Mouse (Mus musculus) adrenal gland, postnatal 4 days (tissue): Measurements from ENCODE around the gene Oip5. TPM values are rescaled to one million over a fixed set of nuclear protein-coding genes. Genes with fewer than 3 reads are reported as not detected.
"Not testable (repeated sequence)": the region's sequence is repeated elsewhere in the genome, so short reads cannot be mapped to it uniquely, and the experiment has no call there.

Experiments
- DNase-seq, 2 experiments: peaks; one replicate each; pipeline ENCODE4 v3.0.0; 2021 to 2022; ENCODE audit warnings: low spot score in 2 of 2, mixed read lengths in 2 of 2
- long read RNA-seq, 2 experiments: library from polyadenylated mRNA; stranded (forward); transcript quantifications; one replicate each; pipeline ENCODE4 v2.0.0; 2021
- total RNA-seq, 2 experiments: library from RNA; stranded (reverse); gene quantifications; 2 replicates each; pipeline ENCODE4 v1.2.3; 2021

The Oip5 gene
- total RNA-seq = 10 to 100 TPM; 10.5 to 10.7 TPM
- long read RNA-seq, experiment 1, transcript Oip5-202 (6 exons, 1,082 nt) = major isoform, 15 of 18 reads
- long read RNA-seq, experiment 1, partial matches to known transcripts = 0 of 18 reads
- long read RNA-seq, experiment 1, other reads (novel, unspliced or antisense) = 3 of 18 reads
- long read RNA-seq, experiment 2, transcript Oip5-202 (6 exons, 1,082 nt) = major isoform, 9 of 10 reads
- long read RNA-seq, experiment 2, partial matches to known transcripts = 0 of 10 reads
- long read RNA-seq, experiment 2, other reads (novel, unspliced or antisense) = 1 of 10 reads

DNA sequence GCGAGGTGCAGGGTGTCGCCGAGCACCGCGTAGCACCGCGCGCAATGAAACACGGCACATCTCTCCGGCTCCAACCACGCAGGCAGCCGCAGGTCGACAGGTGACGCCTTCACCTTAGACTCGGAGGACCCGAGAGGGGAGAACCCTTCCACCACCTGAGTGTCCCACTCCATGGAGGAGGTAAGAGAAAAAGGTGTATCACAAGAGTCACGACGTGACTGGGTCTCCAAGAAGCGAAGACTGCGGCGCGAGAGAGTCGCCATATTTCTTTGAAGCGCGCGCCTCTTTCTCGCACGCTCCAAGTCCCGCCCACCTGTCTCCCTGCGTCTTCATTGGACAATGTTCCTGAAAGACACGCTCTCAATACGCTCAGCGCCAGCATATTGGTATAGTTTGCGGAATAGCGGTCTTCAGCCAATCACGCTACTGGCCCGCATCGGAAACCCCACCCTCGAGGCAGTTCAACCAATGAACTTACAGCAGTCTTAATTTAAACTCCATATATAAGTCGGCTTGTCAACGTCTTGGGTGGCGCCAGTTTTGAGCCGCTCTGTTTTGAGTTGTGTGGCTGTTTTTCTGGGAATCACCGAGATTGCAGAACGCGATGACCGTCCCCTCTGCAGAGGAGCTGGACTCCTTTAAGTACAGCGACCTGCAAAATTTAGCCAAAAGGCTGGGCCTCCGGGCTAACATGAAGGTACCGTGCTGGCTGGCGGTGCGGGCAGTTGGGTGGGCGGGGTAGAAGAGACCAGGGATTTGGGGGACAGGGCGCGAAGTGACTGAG is at the start of gene Oip5, which contains the start of gene Nusap1:
Gene Oip5, minus strand, starts transcription at position 271 of the 784 bp plus-strand sequence.
Gene Nusap1, plus strand, starts transcription at position 100 of the 784 bp plus-strand sequence.
- peak; percentile 78 to 87 for DNase-seq

DNA sequence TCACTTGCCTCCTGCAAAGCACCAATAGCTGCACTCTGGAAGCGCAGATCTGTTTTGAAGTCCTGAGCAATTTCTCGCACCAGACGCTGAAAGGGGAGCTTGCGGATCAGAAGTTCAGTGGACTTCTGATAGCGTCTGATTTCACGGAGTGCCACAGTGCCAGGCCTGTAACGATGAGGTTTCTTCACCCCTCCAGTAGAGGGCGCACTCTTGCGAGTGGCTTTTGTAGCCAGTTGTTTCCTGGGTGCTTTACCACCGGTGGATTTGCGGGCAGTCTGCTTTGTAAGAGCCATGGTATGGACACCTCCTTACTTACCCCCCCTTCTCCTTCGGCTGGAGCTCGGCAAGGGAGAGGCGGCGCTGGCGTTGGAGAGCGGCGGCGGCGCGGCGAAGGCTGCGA is 47.5 kb upstream of the Oip5 start:
- not testable (repeated sequence) for DNase-seq

DNA sequence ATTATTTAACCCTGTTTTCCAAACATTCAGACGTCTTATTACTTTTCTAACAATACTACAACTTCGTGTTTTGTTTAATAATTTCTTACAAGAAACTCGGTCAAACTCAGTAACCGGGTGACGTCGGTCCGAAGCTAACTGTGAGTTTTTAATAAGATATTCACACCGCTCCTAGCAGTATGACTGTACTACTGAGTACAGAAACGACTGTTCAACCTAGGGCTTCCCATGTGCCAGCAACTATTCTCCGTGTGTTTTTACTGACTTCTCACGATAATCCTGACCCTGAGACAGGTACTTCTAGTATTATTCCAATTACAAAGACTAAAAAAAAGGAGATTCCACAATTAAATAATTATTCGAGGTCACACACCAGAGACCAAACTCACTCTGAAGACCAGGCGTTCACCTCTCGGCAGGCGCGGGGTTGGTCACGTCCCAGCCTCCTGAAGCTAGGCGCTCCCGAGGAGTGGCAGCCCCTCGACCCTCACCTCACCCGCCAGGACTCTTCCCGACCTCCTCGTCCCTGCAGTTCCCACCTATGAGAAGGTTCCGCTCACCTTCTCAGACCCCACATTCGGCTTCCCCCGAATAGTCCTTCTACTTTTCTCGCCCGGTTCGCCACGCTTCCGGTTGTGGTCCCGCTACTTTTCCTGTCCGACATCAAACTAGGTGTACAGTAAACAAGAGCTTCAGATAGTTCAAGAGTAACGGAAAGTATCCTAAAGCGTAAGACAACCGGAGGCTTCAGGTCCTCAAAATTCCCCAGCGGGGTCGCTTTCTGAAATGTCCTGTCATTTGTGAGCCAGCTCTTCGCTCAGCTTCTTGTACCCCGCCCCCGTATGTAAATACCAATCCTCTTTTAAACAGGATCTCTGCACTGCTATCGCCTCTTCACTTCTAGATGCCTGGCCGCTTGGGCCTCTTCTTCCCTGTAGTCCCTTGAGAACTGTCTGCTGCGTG is 44.2 kb upstream of the Oip5 start, which contains the start of gene Ndufaf1:
Gene Ndufaf1, minus strand, starts transcription at position 608 of the 963 bp plus-strand sequence.
- DNase-seq = peak; percentile 57 to 70

DNA sequence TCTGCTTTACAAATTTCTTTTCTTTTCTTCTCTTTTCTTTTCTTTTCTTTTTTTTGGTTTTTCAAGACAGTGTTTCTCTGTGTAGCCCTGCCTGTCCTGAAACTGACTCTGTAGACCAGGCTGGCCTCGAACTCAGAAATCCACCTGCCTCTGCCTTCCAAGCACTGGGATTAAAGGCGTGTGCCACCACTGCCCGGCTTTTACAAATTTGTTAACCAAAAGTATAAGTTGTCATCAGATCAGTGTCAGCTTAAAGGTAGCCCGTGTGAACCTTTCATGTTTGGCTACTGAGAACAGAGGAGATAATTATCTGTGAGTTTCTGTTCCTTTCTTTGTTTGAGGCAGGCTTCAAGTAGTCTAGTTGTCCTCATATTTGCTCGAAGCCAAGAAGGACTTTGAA is 26.0 kb upstream of the Oip5 start:
- no peak for DNase-seq

DNA sequence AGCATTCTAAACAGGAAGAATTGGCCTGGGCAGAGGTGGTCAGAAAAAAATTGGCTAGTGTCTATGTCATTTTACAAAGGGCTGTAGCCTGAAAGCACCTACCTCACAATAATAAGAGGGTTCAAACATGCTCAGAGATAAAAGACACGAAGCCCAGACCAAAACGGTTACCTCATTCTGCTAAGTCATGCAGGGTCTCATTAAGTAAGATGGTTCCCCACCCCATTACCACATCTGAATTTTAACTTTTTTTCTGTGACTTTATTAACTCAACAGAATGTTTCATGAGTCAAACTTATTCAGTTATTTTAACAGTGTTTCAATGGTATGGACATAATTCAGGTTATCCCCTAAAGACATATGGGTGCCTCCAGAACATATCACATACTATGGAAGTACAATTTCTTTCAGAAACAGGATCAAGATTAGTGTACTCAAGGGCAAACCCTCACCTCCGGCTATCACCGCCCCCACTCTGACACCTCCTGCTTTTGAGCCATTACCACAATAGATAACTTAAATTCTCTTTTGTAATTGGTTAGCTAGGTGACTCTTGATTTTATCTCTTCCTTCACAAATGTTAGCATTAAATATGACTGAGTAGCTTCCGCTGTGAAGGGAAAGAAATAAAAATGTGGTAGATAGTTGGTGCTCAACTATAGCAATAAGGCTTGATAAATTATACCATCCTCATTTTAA is 23.1 kb upstream of the Oip5 start:
- no peak for DNase-seq

DNA sequence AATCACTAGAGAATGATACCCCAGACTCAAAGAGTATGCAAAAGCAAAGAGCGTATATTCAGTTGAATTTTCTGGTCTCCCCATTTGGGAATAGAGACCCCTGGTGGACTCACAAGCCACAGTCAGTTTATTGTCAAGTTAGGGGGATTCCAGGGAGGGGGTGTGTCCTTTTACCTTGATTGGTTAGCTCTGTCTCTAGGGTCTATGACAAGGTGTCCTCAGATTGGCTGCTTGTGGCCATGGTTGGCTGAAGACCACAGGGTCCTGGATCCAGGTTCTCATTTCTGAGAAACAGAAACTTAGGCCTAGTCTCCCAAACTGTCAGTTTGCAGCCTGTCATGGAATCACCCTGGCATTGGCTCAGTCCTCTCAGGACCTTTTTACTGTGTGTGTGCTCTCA is 18.5 kb upstream of the Oip5 start:
- no peak for DNase-seq

DNA sequence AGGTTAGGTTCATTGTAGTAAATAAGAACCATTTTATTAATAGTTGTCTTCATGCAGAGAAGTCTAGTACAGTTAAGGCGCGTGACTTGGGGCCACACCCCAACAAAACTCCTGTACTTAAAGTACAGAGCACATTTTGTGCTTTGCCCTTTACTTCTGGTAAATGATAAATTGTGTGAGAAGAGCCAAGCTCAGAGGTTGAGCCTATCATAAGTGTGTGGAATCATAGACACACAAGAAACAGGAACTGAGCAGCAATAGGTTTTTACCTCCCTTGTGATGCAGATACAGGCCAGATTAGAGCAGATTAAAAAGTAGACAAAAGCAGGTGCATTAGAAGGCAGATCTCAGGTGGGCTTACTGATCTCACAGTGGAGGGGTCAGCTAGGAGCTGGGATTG is 3.0 kb upstream of the Oip5 start:
- no peak for DNase-seq

DNA sequence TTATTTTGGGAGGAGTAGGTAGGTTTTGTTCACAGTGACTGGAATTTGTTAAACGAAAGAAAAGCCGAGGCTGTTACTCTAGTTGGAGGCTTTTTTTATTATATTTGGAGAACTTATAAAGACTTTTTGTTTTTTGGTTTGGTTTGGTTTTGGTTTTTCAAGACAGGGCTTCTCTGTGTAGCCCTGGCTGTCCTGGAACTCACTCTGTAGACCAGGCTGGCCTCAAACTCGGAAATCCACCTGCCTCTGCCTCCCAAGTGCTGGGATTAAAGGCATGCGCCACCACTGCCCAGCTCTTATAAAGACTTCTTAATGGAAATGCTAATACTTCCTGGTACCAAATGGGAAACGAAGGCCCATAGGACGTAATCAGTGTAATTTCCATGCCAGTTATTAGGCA is 733 bp upstream of the Oip5 start:
- DNase-seq = not testable (repeated sequence)

DNA sequence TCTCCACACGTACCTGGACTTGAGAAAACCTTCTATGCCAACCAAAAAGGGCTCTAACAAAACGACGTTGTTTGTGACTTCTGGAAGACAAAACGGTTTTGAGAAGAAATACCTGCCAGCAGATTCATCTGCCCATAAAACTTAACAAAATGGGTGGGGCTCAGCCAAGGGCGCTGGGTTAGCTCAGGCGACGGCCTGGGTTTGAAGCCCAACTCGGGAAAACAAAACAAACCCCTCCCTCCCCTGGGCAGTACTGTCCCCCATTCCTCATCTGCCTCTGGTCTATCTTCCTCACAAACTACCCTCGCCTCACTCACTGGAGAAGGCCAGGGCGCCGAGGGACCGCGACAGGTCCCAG is 449 bp downstream of the Oip5 start:
- DNase-seq = no peak

DNA sequence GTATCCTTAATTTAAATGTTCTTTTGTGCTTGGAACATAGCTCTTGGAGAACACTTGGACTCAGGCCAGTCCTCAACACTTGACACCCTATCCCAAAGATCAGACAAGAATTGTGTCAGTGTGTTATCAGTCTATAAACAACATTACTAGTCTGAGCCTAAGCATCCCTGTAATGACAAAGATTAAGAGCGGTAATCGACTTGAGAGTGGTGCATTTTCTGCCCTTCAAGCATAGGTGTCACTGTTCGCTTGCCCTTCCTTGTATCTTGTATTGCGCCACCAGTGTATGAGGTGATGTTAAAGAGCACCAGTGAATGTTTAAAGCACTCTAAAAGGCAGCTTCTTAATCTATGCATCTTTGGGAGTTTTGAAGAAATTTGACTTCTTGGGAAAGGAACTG is 11.2 kb downstream of the Oip5 start:
- DNase-seq = no peak

DNA sequence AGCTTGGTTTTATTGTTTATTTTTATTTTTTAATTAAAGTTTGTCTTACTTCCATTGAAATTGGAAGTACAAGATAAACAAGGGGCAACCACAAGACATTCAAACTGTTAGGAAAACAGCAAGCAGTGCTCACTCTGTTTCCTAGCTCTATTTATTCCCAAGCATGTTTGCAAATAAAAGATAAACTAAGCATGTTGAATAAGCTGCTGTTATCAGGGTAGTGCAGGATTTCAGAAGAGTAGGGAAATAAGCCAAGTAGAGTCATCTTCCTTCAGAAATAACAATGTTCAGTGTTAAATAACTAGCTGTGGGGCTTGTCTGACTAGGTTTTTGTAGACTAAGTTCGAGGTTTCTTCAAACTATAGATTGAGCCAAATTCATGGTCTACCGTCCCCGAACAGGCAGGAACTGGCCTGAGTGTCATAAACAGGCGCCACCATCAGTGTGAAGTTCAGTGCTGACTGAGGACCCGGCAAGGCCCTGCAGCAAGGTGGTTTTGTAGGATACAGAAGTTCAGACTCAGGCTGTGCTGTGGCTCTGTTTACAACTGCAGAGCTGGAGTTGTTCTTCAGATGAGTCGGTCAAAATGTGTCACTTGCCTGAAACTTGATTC is 12.8 kb downstream of the Oip5 start:
- DNase-seq = no peak

DNA sequence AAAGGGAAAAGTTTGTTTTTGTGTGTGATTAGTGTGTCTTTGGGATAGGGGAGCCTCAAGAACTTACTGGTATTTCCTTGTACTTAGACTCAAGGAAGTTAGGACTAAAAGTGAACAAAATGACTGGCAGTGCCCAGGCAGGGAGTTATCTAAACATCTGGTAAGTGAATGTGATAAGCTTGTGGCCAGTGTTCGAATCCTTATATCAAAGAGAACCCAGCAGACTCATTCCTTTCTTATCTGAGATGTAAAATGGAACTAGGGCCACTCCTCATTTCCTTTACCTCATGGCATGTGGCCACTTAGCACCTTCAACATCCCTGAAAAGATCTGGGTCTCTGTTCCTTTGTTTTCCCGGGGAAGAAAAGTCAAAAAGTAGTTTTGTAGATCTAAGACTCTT is 14.4 kb downstream of the Oip5 start:
- DNase-seq = no peak

DNA sequence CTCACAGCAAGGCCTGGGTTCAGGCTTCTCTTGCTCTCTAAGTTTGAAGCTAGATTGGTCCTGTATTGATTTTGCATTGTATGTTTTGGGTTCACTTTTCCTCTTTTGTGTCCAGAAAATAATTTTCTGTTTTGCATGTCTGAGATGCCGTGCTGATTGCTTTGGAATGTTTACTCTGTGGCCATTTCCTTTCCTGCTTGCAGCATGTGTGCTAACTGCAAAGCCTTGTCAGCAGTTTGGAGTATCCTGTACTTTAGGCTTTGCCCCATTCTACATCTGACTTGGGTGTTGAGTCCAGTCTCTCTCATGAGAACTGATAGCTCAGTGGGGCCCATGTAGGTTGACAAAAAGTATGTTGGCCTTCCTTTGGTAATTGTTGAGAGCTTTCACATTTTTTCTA is 15.8 kb downstream of the Oip5 start:
- DNase-seq = no peak

DNA sequence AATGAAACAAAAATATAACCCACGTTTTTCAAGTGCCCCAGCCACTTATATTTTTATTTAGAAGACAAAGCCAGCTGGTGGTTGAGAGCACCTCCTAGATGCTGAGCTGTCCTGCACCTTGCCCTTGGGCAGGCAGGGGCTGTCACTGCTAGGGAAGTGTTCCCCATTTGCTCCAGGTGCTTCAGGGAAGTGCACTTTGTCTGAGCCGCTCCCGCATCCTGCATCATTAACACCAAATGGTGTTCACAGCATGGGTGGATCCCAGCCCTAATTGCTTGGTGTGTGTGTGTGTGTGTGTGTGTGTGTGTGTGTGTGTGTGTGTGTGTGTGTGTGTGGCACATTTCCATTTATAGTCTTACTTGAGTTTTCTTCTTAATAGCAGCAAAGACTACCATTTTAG is 16.7 kb downstream of the Oip5 start:
- DNase-seq = not testable (repeated sequence)

DNA sequence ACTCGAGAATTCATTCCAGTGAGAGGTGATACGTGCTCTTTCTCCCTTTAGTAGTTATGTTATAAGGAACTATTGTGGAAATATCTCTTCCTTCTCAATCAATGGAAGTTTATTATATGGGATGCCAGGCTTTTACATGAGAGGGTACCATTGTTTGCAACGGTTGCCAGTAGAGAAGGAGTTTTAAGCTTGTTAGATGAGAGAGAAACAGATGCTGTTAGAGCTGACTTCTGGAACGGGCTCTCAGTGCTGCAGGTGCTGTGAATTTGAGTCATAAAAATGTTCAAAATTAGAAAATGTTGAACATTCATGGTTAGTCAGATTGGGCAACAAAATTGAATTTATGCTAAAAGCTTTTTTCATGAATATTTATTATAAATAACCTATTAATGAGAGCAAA is 17.2 kb downstream of the Oip5 start:
- DNase-seq = no peak

DNA sequence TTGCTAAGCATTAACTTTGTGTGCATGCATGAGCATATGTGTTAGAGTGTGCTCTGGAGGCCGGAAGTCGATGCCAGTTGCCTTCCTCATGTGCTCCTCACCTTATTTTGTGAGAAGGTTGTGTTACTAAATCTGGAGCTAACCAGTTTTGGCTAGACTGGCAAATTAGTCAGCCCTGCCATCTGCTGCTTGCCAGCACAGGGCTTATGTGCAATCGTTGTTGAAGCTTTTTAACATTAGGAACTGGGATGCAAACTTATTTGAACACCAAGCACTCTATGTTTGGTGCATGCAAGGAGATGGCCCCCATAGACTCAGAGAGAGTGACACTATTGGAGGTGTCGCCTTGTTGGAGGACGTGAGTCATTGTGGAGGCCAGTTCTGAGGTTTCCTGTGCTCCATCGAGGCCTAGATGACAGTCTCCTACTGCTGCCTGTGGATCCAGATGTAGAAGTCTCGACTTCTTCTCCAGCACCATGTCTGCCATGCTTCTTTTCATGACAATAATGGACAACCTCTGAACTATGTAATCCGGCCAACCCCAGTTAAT is 21.4 kb downstream of the Oip5 start:
- DNase-seq = no peak

DNA sequence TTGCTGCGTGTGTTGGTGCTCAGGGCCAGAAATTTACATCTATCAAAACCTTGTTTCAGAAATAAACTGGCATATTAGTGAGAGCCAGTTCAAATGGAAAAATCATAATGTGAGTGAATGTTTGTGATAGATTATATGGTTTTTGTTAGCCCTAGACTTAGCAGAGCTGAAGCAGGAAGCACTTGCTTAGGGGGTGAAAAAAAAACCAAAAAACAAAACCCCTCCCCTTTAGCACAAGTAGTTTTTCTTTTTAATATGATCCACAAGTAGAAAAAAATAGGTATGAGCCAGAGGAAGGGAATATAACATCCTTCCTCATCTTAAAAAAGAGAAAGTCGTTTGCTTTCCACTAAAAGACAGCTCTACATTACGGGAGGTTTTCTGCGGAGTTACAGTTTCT is 23.0 kb downstream of the Oip5 start:
- no peak for DNase-seq

DNA sequence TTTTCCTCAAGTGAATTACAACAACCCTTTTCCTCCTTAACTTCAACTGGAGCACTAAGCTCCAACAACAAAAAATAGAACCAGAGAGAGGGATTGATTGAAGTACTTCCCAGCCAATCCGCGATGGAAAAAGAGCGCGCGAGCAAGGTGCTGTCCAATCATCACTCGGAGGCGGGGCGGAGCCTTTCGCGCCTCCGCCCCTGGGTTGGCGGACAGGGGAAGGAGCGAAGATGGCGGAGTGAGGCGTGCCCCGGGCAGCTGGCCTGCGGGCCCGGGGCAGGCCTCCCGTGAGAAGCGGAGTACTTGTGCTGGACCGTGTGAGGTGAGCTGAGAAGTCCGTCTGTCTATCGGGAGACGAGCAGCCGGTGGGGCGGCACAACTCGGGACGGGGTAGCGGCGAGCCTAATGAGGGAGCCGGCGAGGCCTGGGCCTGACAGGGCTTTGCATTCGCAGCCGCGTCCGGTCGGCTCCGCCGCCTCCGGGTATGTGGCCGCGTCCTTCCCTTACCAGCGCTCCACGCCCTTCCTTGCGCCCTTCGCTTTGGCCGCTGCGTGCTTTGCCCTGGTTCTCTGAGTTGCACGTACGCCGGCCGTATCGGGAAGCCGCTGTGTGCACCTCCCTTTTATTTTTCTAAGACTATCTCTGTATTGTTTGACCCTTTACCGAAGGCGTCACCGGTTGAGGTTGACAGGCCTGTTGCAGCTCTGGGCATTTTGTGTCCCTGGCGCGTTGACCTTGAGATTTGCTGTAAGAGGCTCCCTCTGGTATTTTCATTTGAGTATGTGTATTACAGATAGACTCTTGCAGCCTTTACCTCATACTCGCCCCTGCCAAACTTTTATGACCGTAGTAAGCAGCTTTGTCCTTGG is 23.9 kb downstream of the Oip5 start:
- peak; percentile 89 to 94 for DNase-seq

DNA sequence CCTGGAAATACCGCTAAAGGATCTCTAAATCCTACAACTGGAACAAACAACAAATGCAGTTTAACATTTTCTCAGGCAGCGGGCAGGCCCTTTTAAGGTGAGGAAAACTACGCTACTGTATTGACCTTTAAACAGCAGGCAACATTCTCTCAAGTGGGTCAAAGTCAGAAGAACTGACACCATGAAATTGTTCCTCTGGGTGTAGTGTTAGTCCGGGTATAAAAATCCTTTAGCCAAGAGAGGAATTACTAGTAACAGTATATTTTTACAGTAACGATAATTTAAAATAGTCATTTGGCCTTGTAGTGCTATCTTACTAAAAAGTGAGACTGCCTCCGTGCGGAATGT is 24.5 kb downstream of the Oip5 start:
- no peak for DNase-seq
